23 mouse cellular contexts compared by ENCODE assay signal in genomic region chr1:36125076-36125475, GRCm38 (mm10). TPM values are rescaled to one million over a fixed set of nuclear protein-coding genes. Genes with fewer than 3 reads are reported as not detected.
DNase-seq lines count a peak whose midpoint lies in the region; ATAC-seq lines count a peak whose summit lies in the region.
"Had no signal": no experiment of that assay in that cellular context is flagged by ENCODE, and none has a peak within 500 bp of the region (broad histone marks: within the 10 kb centered on the region; RNA-seq: fewer than 3 reads in every experiment).

No protein-coding gene starts in this region.

- ATAC-seq in kidney, embryonic 15.5 days (replicated peaks; ENCODE audit: low FRiP score): no peak
- ATAC-seq in granulocyte monocyte progenitor cell, adult 5-6 weeks (replicated peaks; ENCODE audit: poor library complexity, severe bottlenecking): no peak
- ATAC-seq: forebrain, embryonic 13.5 days; hindbrain, embryonic 16.5 days; intestine, postnatal 0 days had no signal

- H3K9ac ChIP-seq in kidney, embryonic 15.5 days: no peak overlapping the region
- H3K9ac ChIP-seq: forebrain, embryonic 13.5 days; heart, embryonic 12.5 days; limb, embryonic 15.5 days had no signal

- DNase-seq in kidney, adult 18-20 months: no peak
- peak; percentile 27 for DNase-seq in testis, postnatal 14 days (ENCODE audit: low spot score)
- no peak for DNase-seq in testis, postnatal 10 days (ENCODE audit: low spot score)
- peak; percentile 69 for DNase-seq in adrenal gland, postnatal 10 days
- no peak for DNase-seq in gastrocnemius, postnatal 36 days
- DNase-seq: cerebellum, adult 8-10 months; cerebellum, postnatal 36 days; gastrocnemius, adult 2 months; heart, postnatal 10 days; left cerebral cortex, postnatal 4 days; lung, adult 2 months; lung, postnatal 14 days; thymus, adult 18-20 months; thymus, postnatal 36 days had no signal

- H3K36me3 ChIP-seq in kidney, embryonic 15.5 days: no peaks in the 10 kb centered on the region
- H3K36me3 ChIP-seq: heart, embryonic 12.5 days; hindbrain, embryonic 10.5 days; limb, embryonic 15.5 days had no signal

- H3K4me2 ChIP-seq in kidney, embryonic 15.5 days: no peak overlapping the region
- H3K4me2 ChIP-seq: forebrain, embryonic 13.5 days; heart, embryonic 12.5 days; limb, embryonic 15.5 days; midbrain, embryonic 11.5 days had no signal

- H3K4me3 ChIP-seq in kidney, embryonic 15.5 days (replicated peaks): no peak overlapping the region
- H3K4me3 ChIP-seq: forebrain, embryonic 13.5 days; gastrocnemius, adult 2 months; heart, embryonic 12.5 days; hindbrain, embryonic 10.5 days; limb, embryonic 15.5 days had no signal

- peak overlapping the region; percentile 24; the same call in 1 of the 2 replicates for H3K27ac ChIP-seq in kidney, embryonic 15.5 days
- H3K27ac ChIP-seq: forebrain, embryonic 13.5 days; gastrocnemius, adult 2 months; hindbrain, embryonic 10.5 days; limb, embryonic 15.5 days had no signal

- peaks cover 26% of the 10 kb centered on the region for H3K4me1 ChIP-seq in kidney, embryonic 15.5 days
- H3K4me1 ChIP-seq: forebrain, embryonic 13.5 days; limb, embryonic 15.5 days had no signal

- 34% methylated on average over 7 of the region's 7 CpGs for WGBS in kidney, embryonic 15.5 days

- no peaks in the 10 kb centered on the region for H3K27me3 ChIP-seq in kidney, embryonic 15.5 days
- H3K27me3 ChIP-seq: forebrain, embryonic 13.5 days; heart, embryonic 12.5 days; limb, embryonic 15.5 days had no signal

- no peaks in the 10 kb centered on the region for H3K9me3 ChIP-seq in kidney, embryonic 15.5 days (replicated peaks)
- H3K9me3 ChIP-seq: forebrain, embryonic 13.5 days; limb, embryonic 15.5 days had no signal

- intact Hi-C loops in gastrocnemius, postnatal 36 days (cut with DNase I): no loop called here

RNA-seq across cellular contexts. Expression of gene Hs6st1, which starts 56.9 kb away (rescaled TPM):
- polyA plus RNA-seq in kidney, embryonic 15.5 days (2015; fragmentation: Nextera tagmentation; extraction: Ambion mirVana): 7.2 and 7.5 TPM in 2 replicates
- 10 to 100 TPM; 56.2 to 62.9 TPM for total RNA-seq in adrenal gland, postnatal 10 days (2021)
- total RNA-seq in gastrocnemius, postnatal 36 days (2021): 10 to 100 TPM; 18.4 to 22.2 TPM
- total RNA-seq in granulocyte monocyte progenitor cell, adult 5-6 weeks (2014; fragmentation: Nextera tagmentation): 10.3 and 11.5 TPM in 2 replicates
- total RNA-seq in granulocyte monocyte progenitor cell, adult 5-6 weeks (2017): 6.5 and 8.9 TPM in 2 replicates

Comparison
In these comparisons a context has a peak if more than half of its experiments do, and no peak if none do; other contexts are left out.
1. DNase-seq: peak in testis, postnatal 14 days (single experiment) and adrenal gland, postnatal 10 days (single experiment); none in kidney, adult 18-20 months (single experiment), testis, postnatal 10 days (single experiment) and gastrocnemius, postnatal 36 days (0 of 2).